Comparison of ENCODE assay signal across 22 mouse cellular contexts in genomic region chr13:59358421-59358820, GRCm38 (mm10).
DNase-seq lines count a peak whose midpoint lies in the region; ATAC-seq and TF ChIP-seq lines count a peak whose summit lies in the region.
"Had no signal": no experiment of that assay in that cellular context is flagged by ENCODE, and none has a peak within 500 bp of the region (broad histone marks: within the 10 kb centered on the region; RNA-seq: fewer than 3 reads in every experiment).

No protein-coding gene starts in this region.

- WGBS in midbrain, embryonic 11.5 days = 86% methylated on average over 3 of the region's 3 CpGs
- WGBS in midbrain, embryonic 16.5 days = 75% methylated on average over 3 of the region's 3 CpGs
- 80% methylated on average over 3 of the region's 3 CpGs for WGBS in heart, adult 2 months

- no peaks in the 10 kb centered on the region for H3K9me3 ChIP-seq in midbrain, embryonic 11.5 days (ENCODE audit: control insufficient read depth, low read length)
- H3K9me3 ChIP-seq in midbrain, embryonic 16.5 days (replicated peaks; ENCODE audit: control insufficient read depth, low read length, poor library complexity, severe bottlenecking) = no peaks in the 10 kb centered on the region

- H3K27me3 ChIP-seq in midbrain, embryonic 11.5 days (ENCODE audit: control insufficient read depth, insufficient read depth, low read length) = no peaks in the 10 kb centered on the region
- no peaks in the 10 kb centered on the region for H3K27me3 ChIP-seq in midbrain, embryonic 16.5 days (ENCODE audit: control insufficient read depth, insufficient read depth, low read depth, low read length)
- no peaks in the 10 kb centered on the region for H3K27me3 ChIP-seq in heart, adult 2 months (ENCODE audit: control insufficient read depth, insufficient read depth, low read length)
- H3K27me3 ChIP-seq: CH12.LX had no signal

- H3K79me2 ChIP-seq in heart, adult 2 months (replicated peaks; ENCODE audit: control insufficient read depth, insufficient read depth, low read length) = no peaks in the 10 kb centered on the region

- DNase-seq in midbrain, embryonic 11.5 days (ENCODE audit: low spot score, missing footprints) = peak; percentile 39
- peak; percentile 95 for DNase-seq in Muller cell, postnatal 12 days (ENCODE audit: inconsistent ontology term)
- DNase-seq in fibroblast of lung, adult 2 months (ENCODE audit: low read depth) = peak; percentile 5
- no peak for DNase-seq in left cerebral cortex, adult 8-10 months (ENCODE audit: low spot score in 2 of 2)
- DNase-seq in heart, adult 2 months = no peak
- DNase-seq: adrenal gland, adult 2 months; adrenal gland, adult 8-10 months; adrenal gland, postnatal 10 days; adrenal gland, postnatal 14 days; adrenal gland, postnatal 25 days; adrenal gland, postnatal 36 days; B cell, adult 2 months; cerebellum, adult 11 months; cerebellum, adult 11-12 months; cerebellum, adult 18-20 months; cerebellum, adult 2 months had no signal

- intact Hi-C loops in heart, adult 2 months (cut with DNase I) = no loop called here

- TF ChIP-seq EP300 in heart, adult 2 months (IDR thresholded peaks at IDR 0.05; ENCODE audit: insufficient read depth, low read depth, low read length) = no peak

- no peak for TF ChIP-seq POLR2A in heart, adult 2 months (IDR thresholded peaks at IDR 0.05; ENCODE audit: insufficient read depth, low read depth, low read length)

- no peak overlapping the region for H3K9ac ChIP-seq in midbrain, embryonic 11.5 days (ENCODE audit: low read length)
- no peak overlapping the region for H3K9ac ChIP-seq in midbrain, embryonic 16.5 days (ENCODE audit: low read depth, low read length)
- H3K9ac ChIP-seq in heart, adult 2 months (ENCODE audit: low read depth, low read length) = no peak overlapping the region

- H3K4me3 ChIP-seq in midbrain, embryonic 11.5 days (ENCODE audit: low read depth, low read length) = no peak overlapping the region
- H3K4me3 ChIP-seq in midbrain, embryonic 16.5 days (ENCODE audit: low read depth, low read length) = no peak overlapping the region
- H3K4me3 ChIP-seq in heart, adult 2 months = no peak overlapping the region

- no peak for TF ChIP-seq CTCF in heart, adult 2 months (IDR thresholded peaks at IDR 0.05)

- no peaks in the 10 kb centered on the region; the same call in 1 of the 2 replicates for H3K4me1 ChIP-seq in midbrain, embryonic 11.5 days (ENCODE audit: control insufficient read depth, insufficient read depth, low read length)
- H3K4me1 ChIP-seq in midbrain, embryonic 16.5 days (ENCODE audit: control insufficient read depth, insufficient read depth, low read length) = no peaks in the 10 kb centered on the region
- H3K4me1 ChIP-seq in heart, adult 2 months (ENCODE audit: control insufficient read depth, insufficient read depth, low read length) = no peaks in the 10 kb centered on the region

- H3K27ac ChIP-seq in midbrain, embryonic 11.5 days (ENCODE audit: low read depth, low read length) = no peak overlapping the region
- no peak overlapping the region for H3K27ac ChIP-seq in midbrain, embryonic 16.5 days (ENCODE audit: low read length)
- H3K27ac ChIP-seq in heart, adult 2 months = no peak overlapping the region

- no peak overlapping the region for H3K4me2 ChIP-seq in midbrain, embryonic 11.5 days
- H3K4me2 ChIP-seq in midbrain, embryonic 16.5 days (ENCODE audit: low read length) = no peak overlapping the region

- no peak for ATAC-seq in midbrain, embryonic 11.5 days (ENCODE audit: low FRiP score)
- ATAC-seq in midbrain, embryonic 16.5 days = no peak
- ATAC-seq: activated CD4-positive, CD25-positive, alpha-beta regulatory T cell, adult 4 months; CD4-positive, CD25-positive, alpha-beta regulatory T cell, adult 4 months; Patski had no signal

- no peaks in the 10 kb centered on the region for H3K36me3 ChIP-seq in midbrain, embryonic 11.5 days (ENCODE audit: control insufficient read depth, insufficient read depth, low read length)
- no peaks in the 10 kb centered on the region for H3K36me3 ChIP-seq in midbrain, embryonic 16.5 days (ENCODE audit: control insufficient read depth, insufficient read depth, low read length)
- H3K36me3 ChIP-seq in heart, adult 2 months (ENCODE audit: control insufficient read depth, insufficient read depth, low read length) = no peaks in the 10 kb centered on the region
- H3K36me3 ChIP-seq: G1E had no signal

Comparison
In these comparisons a context has a peak if more than half of its experiments do, and no peak if none do; other contexts are left out.
1. DNase-seq: peak in midbrain, embryonic 11.5 days (single experiment), Muller cell, postnatal 12 days (single experiment) and fibroblast of lung, adult 2 months (single experiment); none in left cerebral cortex, adult 8-10 months (0 of 2) and heart, adult 2 months (0 of 2).